Mouse (Mus musculus) kidney, postnatal 0 days (tissue): ENCODE measurements at regions not wholly inside any gene's neighbourhood (a gene's known extent, or its start where the extent isn't known, plus 50 kb on each side); places are given as distances from the start of the nearest gene placed in this dataset.
A peak's percentile ranks its signal among the peaks of the same experiment; 100 is the strongest.
"Not testable (repeated sequence)": the region's sequence is repeated elsewhere in the genome, so short reads cannot be mapped to it uniquely, and the experiment has no call there.

Experiments
- ATAC-seq: fragments of 200-750 bp; cut with Nextera tagmentation; replicated peaks from 2 replicates; pipeline ENCODE4 v1.8.0; 2017; ENCODE audit warnings: low read depth, moderate number of reproducible peaks, moderate TSS enrichment, moderate library complexity; ENCODE audit not compliant: low FRiP score
- DNase-seq: peaks from one replicate; pipeline ENCODE4 v3.0.0-alpha.2; 2016; ENCODE audit warnings: low spot score
- H3K27ac ChIP-seq: fragments of 300-500 bp; sonication (generic); 2 replicates; pipeline ENCODE4 v1.5.1; 2014; ENCODE audit warnings: mild to moderate bottlenecking
- H3K27me3 ChIP-seq: fragments of 300-500 bp; sonication (generic); 2 replicates; pipeline ENCODE4 v1.6.1; 2014; ENCODE audit warnings: low read length, mixed read lengths; ENCODE audit not compliant: insufficient read depth
- H3K36me3 ChIP-seq: fragments of 300-500 bp; sonication (generic); 2 replicates; pipeline ENCODE4 v1.6.1; 2014; ENCODE audit warnings: low read length, mixed read lengths; ENCODE audit not compliant: insufficient read depth
- H3K4me1 ChIP-seq: fragments of 300-500 bp; sonication (generic); replicated peaks from 2 replicates; pipeline ENCODE4 v1.6.1; 2014; ENCODE audit warnings: antibody characterized with exemption, low read length, mixed read lengths; ENCODE audit not compliant: insufficient read depth
- H3K4me2 ChIP-seq: fragments of 300-500 bp; sonication (generic); 2 replicates; pipeline ENCODE4 v1.6.1; 2014; ENCODE audit warnings: mild to moderate bottlenecking, low read length, moderate library complexity, mixed read lengths
- H3K4me3 ChIP-seq: fragments of 300-500 bp; sonication (generic); replicated peaks from 2 replicates; pipeline ENCODE4 v1.5.1; 2014; ENCODE audit warnings: low read depth, low read length
- H3K9ac ChIP-seq: fragments of 300-500 bp; sonication (generic); 2 replicates; pipeline ENCODE4 v1.6.1; 2014; ENCODE audit warnings: low read depth, low read length
- H3K9me3 ChIP-seq: fragments of 300-500 bp; sonication (generic); replicated peaks from 2 replicates; pipeline ENCODE4 v1.6.1; 2016; ENCODE audit warnings: low read length, inconsistent platforms, mixed read lengths
- CTCF ChIP-seq: IDR thresholded peaks from 2 replicates; pipeline ENCODE4 v1.5.1; 2016; ENCODE audit warnings: antibody characterized with exemption, low read depth, mild to moderate bottlenecking, moderate library complexity
- WGBS: fragments of 180-500 bp; shearing (Covaris S2); extraction: QIAGEN DNeasy Blood & Tissue Kit; methylation state at CpG from one replicate; pipeline ENCODE4 v1.1.7; 2014; 5-methylcytosine and 5-hydroxymethylcytosine counted together

DNA sequence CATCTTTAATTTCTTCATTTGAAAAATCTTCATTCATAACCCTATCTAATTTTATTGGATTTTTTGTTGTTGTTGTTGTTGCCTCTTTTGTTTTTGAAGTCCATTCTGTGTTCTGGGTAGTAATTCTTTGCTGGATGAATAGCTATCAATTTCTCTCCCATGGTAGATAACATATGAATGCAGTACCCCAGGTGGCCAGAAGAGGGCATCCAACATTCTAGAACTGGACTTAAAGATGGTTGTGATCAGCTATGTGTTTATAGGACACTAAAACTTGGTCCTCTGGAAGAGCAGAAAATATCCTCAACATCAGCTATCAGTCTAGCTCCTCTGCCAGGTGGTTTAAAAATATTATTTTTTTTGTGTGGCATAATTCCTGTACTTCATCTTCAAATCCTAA is 73.0 kb downstream of the Prl2c3 start:
- not testable (repeated sequence) for H3K9ac ChIP-seq, H3K27ac ChIP-seq, H3K36me3 ChIP-seq, H3K4me2 ChIP-seq, DNase-seq, H3K27me3 ChIP-seq, H3K9me3 ChIP-seq, H3K4me1 ChIP-seq, H3K4me3 ChIP-seq, ATAC-seq
- peak; percentile 52 for TF ChIP-seq CTCF

DNA sequence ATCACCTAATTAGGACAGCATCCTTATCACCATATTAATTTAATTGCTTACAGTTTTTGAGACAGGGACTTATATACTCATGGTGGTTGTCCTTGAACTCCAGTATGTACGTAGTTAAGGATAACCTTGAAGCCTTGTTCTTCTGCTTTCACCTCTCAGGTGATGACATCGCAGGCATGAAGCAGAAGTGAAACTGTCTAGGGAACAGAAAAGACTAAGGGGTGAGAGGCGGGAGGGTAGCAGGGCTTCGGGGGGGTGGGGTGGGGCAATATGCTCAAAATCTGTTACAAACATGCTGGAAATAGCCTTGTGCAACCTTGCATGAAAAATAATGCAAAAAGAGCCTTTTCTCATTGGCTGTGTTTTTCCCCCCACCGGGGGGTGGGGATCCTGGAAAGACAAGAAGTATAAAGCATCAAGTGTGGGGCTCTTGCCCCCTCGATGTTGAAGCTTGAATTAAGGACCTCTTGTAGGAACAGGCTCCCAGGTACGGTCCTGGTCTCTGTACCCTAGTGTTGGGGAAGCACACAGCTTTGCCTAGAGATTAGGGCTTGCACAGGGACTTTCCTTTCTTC is 81.8 kb downstream of the Prl2c3 start:
- H3K4me3 ChIP-seq, ATAC-seq, H3K9ac ChIP-seq, H3K27ac ChIP-seq, H3K27me3 ChIP-seq, H3K9me3 ChIP-seq, DNase-seq, H3K4me1 ChIP-seq, H3K36me3 ChIP-seq, H3K4me2 ChIP-seq: not testable (repeated sequence)
- 90% methylated on average over 7 of the region's 7 CpGs for WGBS

DNA sequence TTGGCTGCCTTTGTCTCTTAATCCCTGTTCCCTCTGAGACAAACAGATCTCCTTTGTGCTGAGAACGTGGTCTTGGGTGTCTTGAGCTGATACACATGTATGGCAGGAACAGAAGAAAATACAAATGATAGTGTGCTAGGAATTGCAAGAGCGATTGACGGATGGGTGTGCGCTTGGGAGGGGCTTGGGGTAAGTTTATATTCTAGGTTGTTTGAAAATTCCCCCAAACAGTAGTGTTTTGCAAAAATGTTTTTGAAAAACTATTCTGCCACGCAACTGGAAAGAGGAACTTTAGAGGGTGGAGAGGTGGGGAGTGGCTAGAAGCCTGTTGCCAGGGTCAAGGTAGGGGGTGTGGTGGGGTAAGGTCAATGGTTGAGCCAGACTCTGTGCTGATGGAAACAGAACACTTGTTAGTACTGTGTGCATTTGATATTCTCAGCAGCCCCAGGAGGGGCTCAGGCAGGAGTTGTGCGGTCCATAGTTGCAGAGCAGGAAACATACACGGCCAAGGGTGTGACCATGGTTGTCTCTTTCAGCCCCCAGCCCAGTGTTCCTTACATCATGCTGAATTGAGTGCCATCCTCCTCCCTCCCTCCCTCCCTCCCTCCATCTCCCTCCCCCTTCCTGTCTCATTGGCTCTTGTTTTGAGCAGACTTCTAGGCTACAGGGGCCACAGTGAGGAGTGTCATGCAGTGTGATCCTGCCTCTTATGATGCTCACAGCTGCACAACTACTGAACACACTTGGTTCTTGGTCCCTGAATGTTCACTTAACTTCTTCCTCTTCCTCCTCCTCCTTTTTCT is 88.2 kb downstream of the Prl2c3 start:
- H3K9me3 ChIP-seq = no peaks in the 10 kb centered on the region
- WGBS = 78% methylated on average over 7 of the region's 7 CpGs
- no peaks in the 10 kb centered on the region for H3K36me3 ChIP-seq
- DNase-seq = no peak
- TF ChIP-seq CTCF = no peak
- H3K4me2 ChIP-seq = no peak overlapping the region
- H3K4me3 ChIP-seq = no peak overlapping the region
- H3K9ac ChIP-seq = no peak overlapping the region
- H3K4me1 ChIP-seq = no peaks in the 10 kb centered on the region
- H3K27ac ChIP-seq = no peak overlapping the region
- ATAC-seq = no peak
- no peaks in the 10 kb centered on the region for H3K27me3 ChIP-seq

DNA sequence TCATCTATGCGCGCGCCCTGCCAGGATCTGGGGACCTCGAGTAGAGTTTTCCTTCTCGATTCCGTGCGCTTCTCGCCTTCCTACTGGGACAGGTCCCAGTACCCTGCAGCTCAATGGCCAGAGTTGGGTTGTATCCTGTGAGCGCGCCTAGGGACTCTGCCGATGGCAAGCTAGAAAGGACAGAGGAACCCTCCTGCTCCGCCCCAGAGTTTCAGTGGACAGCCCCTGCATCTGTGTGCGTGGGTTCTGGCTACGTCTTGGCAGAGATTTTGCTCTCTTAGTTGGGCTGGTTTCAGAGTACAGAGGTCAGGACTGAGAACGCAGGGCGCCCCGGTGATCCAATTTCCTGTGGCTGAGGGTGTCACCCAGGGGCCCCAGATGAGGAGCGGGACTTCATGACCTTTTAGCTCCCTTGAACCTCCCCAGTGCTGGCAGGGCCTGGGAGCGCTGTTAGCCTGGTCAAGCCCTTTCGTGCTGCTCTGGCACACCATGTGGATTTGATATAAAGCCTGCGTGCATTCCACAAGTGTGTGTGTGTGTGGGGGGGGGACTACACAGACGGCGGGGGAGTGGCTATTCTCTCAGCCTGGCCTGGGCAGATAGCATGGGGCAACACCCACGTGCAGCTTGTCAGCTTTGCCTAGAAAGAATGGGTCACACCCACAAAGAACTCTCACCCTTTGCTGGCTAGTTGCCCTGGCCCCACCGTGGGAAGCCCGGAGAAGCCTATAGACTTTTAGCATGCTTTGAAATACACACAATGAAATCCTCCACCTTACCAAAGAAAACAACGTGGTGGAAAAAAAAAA is 96.9 kb downstream of the Prl2c3 start:
- peak; percentile 2 for DNase-seq
- H3K36me3 ChIP-seq, H3K9ac ChIP-seq, H3K4me1 ChIP-seq, H3K4me3 ChIP-seq, H3K27me3 ChIP-seq, H3K9me3 ChIP-seq, H3K27ac ChIP-seq: not testable (repeated sequence)
- WGBS = 4% methylated on average over 12 of the region's 27 CpGs
- peak; percentile 77 for ATAC-seq
- peak overlapping the region; percentile 21; the same call in 1 of the 2 replicates for H3K4me2 ChIP-seq

DNA sequence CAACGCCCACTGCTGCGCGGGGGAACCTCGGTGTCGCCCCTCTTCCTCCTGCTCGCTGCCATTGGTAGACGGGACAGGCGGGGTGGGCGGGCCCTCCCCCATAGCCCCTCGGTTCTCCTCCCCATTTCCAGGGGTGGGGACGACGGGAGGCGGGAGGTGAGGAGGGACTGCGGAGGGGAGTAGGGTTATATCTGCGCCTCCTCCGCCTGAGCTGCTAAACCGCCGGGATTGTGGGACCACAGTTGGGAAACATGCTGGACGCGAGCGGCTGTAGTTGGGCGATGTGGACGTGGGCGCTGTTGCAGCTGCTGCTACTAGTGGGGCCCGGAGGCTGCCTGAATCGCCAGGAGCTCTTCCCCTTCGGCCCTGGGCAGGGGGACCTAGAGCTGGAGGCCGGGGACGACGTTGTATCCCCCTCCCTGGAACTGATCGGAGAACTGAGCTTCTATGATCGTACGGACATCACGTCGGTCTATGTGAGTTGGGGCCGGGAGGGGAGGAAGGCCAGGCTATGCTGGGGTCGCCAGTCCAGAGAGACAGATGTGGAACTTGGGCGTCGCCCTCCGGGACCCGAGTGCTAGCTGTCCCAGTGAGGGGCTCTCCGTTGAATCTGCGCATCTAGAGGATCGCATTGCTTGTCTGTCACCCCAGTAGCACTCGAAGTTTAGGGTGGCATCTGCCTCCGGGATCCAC is 97.6 kb downstream of the Prl2c3 start:
- peak overlapping the region; percentile 18; the same call in 1 of the 2 replicates for H3K4me3 ChIP-seq
- H3K9ac ChIP-seq, H3K4me1 ChIP-seq, H3K27me3 ChIP-seq, H3K9me3 ChIP-seq, H3K27ac ChIP-seq, H3K36me3 ChIP-seq: not testable (repeated sequence)
- under 1% methylated on average over 25 of the region's 46 CpGs for WGBS
- ATAC-seq (peak; percentile 69), DNase-seq (peak; percentile 7)
- peak overlapping the region; percentile 36 for H3K4me2 ChIP-seq

DNA sequence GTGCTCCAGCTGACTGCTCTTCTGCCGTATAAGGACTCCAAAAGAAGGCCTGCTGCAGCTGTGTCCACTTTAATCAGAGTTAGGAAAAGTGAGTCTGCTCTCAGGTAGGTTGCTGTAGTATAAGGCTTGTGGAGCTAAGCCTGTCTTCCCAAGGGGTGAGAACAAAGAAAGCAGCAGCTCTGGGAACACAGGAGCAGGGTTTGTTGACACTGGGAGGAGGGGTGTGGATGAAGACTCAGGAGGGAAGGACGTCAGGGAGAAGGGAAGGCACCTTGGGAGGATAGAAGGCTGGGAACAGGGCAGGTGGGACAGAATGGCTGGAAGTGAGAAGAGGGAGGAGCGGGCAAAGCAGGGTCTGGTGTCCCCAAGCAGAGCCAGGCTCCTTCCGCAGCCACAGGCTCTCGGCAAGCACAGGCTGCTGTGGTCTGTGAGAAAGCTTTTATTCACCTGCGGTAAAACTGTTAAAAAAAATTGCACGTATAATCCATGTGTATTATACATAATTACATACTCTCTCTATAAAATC is 106.2 kb downstream of the Prl2c3 start:
- WGBS = 58% methylated on average over 5 of the region's 7 CpGs
- ATAC-seq, H3K9ac ChIP-seq: not testable (repeated sequence)

DNA sequence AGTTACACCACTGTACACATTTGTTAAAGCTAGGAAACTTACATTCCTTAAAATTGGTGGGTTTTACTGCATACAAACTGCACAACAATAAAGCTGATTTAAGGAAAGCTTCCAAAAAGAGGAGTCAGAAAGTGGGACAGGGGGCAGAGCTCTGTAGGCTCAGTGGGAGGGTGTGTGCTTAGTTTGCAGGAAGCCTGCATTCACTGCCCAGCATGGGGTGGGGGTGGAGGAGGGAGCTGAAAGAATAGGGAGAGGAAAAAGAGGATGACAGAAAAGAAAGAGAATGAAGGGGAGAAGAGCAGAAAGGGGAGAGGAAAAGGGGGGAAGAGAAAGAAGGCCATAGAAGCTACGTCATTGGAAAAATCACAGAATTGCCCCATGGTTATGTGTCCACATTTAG is 111.1 kb downstream of the Prl2c3 start:
- DNase-seq, H3K4me3 ChIP-seq: not testable (repeated sequence)
- no CpG with 5 or more reads among the region's 1 CpGs for WGBS

More for the DNA sequence above, 106.2 kb downstream of the Prl2c3 start:
- H3K4me1 ChIP-seq, H3K27ac ChIP-seq, H3K4me2 ChIP-seq, H3K4me3 ChIP-seq, H3K9me3 ChIP-seq, H3K36me3 ChIP-seq, H3K27me3 ChIP-seq, DNase-seq: not testable (repeated sequence)

DNA sequence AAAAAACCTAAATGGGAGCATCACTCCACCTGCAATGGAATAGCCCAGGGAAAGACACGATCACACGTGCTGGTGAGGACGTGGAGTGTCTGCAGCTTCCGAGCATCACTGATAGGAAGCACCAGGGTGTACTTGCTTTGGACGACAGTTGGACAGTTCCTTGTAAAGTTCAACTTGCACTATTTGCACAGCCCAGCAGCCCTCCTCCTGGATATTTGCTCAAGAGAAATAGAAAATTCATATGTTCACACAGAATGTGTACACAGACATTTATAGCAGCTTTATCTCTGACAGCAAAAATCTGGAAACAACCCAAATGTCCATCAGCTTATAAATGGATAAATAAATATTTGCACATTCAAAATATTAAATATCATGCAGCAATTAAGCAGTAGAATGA is 111.7 kb downstream of the Prl2c3 start:
- DNase-seq, H3K4me1 ChIP-seq, H3K27ac ChIP-seq, H3K4me2 ChIP-seq, H3K9ac ChIP-seq, H3K4me3 ChIP-seq, H3K27me3 ChIP-seq, H3K9me3 ChIP-seq, H3K36me3 ChIP-seq, ATAC-seq: not testable (repeated sequence)
- no CpG with 5 or more reads among the region's 5 CpGs for WGBS

More for the DNA sequence above, 111.1 kb downstream of the Prl2c3 start:
- not testable (repeated sequence) for ATAC-seq, H3K4me2 ChIP-seq, H3K36me3 ChIP-seq, H3K27me3 ChIP-seq, H3K9ac ChIP-seq, H3K9me3 ChIP-seq, H3K27ac ChIP-seq, H3K4me1 ChIP-seq
